Mouse (Mus musculus) thymus, postnatal 25 days (tissue): Measurements from ENCODE around the gene Il1rapl1.

ENCODE experiments used
- DNase-seq: peaks from one replicate; pipeline ENCODE4 v3.0.0; 2022

Il1rapl1 gene

GRCm38 (mm10) chrX:87507997-87508396 lies 607.4 kb downstream of the Il1rapl1 start:
- DNase-seq: no peak

- no peak for DNase-seq
Observed at GRCm38 (mm10) chrX:87502604-87503003, 612.8 kb downstream of the Il1rapl1 start.

DNA sequence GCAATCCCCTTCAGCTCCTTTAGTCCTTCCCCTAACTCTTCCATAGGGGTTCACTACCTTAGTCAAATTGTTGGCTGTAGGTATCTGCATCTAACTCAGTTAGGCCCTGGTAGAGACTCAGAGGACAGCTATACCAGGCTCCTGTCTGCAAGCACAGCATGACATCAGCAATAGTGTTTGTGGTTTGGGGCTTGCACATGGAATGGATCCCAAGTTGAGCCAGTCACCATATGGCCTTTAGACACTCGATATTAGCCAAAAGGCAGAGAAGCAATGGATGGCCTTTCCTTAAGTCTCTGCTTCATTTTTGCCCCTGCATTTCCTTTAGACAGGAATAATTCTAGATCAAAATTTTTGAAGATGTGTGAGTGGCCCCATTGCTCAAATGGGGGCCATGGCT lies 632.0 kb downstream of the Il1rapl1 start:
- no peak for DNase-seq

- peak; percentile 52 for DNase-seq
Observed at GRCm38 (mm10) chrX:87238191-87238590, 877.3 kb downstream of the Il1rapl1 start.

- DNase-seq: no peak
Observed at GRCm38 (mm10) chrX:87225280-87225679, 890.2 kb downstream of the Il1rapl1 start.

DNA sequence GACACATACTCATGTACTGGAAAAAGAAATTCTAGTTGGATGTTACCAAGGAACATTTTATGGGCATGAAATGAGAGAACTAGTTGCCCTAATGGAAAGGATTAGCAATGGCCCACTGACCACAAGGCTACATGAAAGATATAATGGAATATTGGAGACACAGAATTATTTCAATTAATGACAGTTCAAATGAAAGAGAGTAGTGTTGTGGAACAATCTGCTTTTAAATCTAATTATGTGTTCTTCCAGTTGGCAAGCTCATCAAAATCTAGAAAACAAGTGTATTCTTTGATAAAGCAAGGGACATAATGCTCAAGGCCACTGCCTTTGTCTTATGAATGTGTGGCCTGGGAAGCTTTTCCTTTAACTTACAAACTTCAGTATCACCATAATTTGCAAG lies 1113.1 kb downstream of the Il1rapl1 start:
- DNase-seq: no peak

DNA sequence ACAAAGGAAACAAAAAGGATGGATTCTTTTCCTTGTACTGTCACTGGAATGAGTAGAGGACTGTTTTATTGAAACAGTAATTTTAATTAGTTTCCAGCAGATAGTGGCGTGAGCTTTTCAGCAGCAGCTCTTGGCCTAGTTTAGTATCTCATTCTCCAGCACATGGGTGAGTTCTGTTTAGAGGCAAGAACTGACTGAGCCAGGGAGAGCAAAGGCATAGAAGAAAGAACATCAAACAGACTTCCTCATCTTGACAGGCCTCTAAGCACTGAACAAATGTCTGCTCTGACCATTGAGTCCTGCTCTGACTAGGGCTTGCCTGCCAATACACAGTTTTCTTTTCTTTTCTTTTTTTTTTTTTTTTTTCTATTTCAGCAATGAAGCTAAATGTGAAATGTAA lies 1160.3 kb downstream of the Il1rapl1 start:
- no peak for DNase-seq

GRCm38 (mm10) chrX:86954614-86955013 lies 1160.8 kb downstream of the Il1rapl1 start:
- no peak for DNase-seq

- no peak for DNase-seq
Observed at GRCm38 (mm10) chrX:86950940-86951339, 1164.5 kb downstream of the Il1rapl1 start.

- no peak for DNase-seq
Observed at GRCm38 (mm10) chrX:86949112-86949511, 1166.3 kb downstream of the Il1rapl1 start.

DNA sequence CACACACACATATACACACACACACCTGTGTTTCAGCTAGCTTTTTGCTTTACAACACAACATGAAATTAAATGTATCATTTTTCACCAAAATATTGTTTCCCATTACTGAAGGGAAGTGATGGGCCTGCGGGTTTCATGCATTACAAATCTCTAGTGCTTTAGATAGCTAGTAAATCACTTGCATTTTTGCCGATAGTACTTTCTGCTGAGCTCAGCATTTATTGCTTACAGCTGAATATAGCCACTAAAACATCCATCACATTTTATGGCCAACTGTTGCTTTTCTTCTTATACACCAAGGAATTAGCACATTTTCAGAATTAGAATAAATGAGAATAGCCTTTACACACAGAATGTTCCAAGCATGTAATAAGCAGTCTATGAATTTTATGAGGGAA lies 1260.6 kb downstream of the Il1rapl1 start:
- DNase-seq: no peak

DNA sequence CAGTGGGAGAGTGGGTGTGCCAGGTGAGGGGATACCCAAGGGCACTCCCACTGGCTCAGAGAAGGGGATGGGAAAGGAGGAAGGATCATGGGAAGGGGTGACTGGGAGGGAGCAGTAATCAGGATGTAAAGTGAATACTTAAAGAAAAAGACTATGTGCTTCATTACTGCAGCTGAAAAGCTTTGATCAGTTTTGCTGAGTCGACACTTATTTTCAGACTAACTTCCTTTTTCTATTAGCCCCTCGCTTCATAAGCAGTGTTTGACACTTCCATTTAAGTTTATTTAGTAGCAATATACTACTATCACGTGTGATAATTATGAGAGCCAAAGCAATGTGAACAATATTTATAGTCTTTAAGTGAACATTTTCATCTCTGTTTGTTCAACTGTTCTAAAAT lies 1307.2 kb downstream of the Il1rapl1 start:
- DNase-seq: no peak

DNA sequence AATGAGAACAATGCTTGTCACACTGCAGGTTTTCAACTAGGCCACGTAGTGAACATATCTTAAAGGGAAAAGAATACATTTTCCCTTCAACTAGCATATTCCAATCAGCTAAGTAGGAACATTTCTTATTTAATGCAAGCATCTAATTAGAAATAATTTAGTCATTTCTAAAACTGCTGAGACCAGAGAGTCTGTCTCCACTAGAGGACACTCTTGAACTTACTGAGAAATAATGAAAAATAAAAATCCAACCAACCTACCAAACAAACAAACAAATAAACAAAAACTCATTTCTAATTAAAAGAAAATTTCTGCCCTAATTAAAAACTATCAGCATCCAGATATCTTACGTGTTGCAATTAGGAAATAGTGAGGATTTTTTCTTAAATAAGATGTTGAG lies 1312.7 kb downstream of the Il1rapl1 start:
- no peak for DNase-seq

DNA sequence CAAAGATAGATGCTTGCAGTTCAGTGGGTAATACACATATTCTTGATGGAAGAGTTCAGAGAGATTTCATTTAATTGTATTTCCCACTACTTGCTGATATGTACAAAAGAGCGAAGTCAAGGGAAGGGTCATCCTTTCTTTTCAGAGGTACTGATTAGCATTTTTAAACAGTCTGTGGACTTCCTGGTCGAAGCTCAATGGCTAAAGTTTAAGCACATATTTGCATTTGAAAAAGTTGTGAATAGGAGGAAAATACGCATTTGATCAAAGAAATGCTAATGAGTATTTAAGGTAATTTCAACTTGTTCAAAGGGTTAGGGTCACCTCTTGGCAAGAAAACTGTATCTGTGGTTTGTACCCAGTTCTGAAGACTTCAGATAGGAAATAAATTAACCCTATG lies 1386.6 kb downstream of the Il1rapl1 start:
- DNase-seq: no peak
